Mouse (Mus musculus) gastrocnemius, postnatal 4 days (tissue): ENCODE measurements around the gene Gm28710. TPM values are rescaled to one million over a fixed set of nuclear protein-coding genes. Genes with fewer than 3 reads are reported as not detected.

ENCODE experiments used
- DNase-seq, 2 experiments: peaks; one replicate each; pipeline ENCODE4 v3.0.0; 2021 to 2022; ENCODE audit warnings: low spot score in 2 of 2, mixed read lengths in 2 of 2
- long read RNA-seq, 2 experiments: library from polyadenylated mRNA; stranded (forward); transcript quantifications; one replicate each; pipeline ENCODE4 v2.0.0; 2021
- total RNA-seq, 2 experiments: library from RNA; stranded (reverse); gene quantifications; 2 replicates each; pipeline ENCODE4 v1.2.3; 2021

Gm28710 gene
- not detected for total RNA-seq
- long read RNA-seq, experiment 1: 0 reads
- long read RNA-seq, experiment 2: 0 reads

DNA sequence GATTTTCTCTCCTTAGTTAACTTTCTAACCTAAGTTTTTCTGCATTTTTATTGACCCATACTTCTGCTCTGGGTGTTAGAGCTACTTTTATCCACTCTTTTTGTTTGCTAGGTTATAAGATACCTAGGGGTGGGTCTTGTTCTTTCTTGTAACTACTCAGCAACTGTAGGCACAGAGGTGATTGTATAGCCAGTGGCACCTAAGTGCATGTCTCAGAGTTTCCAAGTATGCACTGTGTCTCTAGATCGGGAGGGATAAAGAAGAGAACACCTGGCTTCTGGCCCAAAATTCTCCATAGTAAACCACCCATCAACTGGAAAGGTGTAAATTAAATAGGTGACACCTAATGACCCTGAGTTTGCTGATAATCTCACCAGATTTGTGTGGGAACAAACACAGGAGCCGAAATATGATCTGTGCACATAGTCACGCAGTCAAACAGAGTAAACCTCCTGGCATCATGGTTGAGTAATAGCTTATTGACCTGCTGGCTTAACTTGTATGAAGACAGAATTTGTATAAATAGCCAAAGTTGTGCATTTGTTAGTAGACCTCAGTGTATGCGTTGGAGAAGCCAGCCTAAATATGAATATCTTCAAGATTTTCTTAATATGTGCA is at the start of gene Gm28710:
TSS of gene Gm28710 (plus strand) at position 568 of the 618 bp plus-strand sequence.
- no peak for DNase-seq

GRCm38 (mm10) chr5:16777176-16777575 is 14.4 kb upstream of the Gm28710 start:
- DNase-seq: no peak

DNA sequence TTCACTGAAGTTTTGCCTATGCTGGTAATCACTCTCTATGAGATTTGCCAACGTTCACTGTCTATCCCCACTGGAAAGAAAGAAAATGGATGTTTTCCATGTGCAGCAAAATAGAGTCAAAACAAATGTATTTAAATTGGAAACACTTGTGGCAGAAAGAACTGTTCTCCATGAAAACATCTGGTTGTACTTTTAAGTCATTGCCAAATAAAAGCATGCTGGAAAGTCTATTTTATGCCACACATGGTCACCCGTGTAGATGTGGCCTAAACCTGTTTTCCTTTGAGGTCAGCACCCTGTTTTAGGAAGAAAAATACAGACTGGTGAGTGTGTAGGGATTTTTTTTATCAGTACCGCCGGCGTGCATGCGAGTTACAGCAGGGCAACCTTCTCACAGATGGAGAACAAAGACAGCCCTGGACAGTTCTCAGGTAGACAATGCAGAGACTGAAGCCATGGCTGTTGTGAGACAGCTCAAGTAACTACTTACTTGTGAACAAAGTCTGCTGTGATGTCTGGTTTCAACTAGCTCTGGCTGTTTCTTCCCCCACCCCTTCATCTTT is 12.9 kb upstream of the Gm28710 start:
- DNase-seq: no peak

DNA sequence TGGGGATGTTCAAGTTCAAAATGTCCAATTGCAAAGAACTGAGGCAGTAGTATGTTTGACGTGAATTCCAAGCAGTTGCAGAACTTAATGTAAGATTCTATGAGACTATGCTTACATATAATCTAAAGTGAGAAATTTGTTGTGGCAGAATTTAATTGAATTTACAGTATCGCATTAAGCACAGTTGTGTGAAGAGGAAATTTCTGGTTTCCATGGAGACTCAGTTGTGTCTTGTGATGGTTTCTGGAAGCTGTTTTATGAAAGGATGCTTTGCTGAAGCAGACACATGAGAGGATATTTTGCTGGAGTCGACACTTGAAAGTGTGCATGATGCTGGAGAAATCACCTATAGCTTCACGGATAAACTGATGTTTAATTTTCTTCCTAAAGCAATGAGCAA is 6.0 kb upstream of the Gm28710 start:
- DNase-seq: no peak

DNA sequence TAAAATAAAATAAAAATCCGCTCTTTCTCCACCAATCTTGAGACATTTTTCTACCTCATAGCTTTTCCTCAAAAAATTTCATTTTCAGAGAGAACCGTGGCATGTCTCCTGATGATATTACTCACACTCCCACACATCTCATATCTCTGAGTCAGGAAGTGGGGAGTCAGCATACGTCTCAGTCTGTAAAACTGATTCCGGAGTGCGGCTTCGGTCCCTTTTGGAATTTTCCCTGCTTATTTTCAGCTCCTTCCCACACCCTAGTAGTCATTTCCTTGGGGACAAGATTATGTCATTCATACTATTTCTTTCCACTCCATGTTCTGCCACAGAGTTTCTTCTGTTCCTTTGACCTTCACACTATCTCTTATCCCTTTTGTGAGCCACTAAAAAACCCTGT is 3.4 kb downstream of the Gm28710 start:
- no peak for DNase-seq

DNA sequence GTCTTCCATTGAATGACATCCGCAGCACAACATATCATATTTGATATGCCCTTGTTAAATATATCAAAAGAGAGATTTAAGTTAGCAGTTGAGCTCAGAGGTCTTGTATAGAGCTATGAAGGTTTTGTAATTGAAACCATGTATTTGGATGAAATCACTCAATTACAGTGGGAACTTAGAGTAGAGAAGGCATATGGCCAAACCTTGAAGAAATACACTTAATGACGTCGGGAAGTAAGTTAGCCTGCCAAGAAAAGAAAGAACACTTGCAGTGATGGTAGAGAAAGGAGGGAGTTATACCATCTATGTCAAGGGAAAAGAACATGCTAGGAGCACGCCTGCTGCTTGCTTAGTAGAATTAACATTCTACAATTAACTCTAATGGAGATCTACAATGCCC is 11.1 kb downstream of the Gm28710 start:
- no peak for DNase-seq

GRCm38 (mm10) chr5:16838991-16839390 is 47.4 kb downstream of the Gm28710 start:
- no peak for DNase-seq

GRCm38 (mm10) chr5:16869309-16869915 is 77.8 kb downstream of the Gm28710 start:
- peak in 1 of 2 experiments; percentile 33 for DNase-seq

DNA sequence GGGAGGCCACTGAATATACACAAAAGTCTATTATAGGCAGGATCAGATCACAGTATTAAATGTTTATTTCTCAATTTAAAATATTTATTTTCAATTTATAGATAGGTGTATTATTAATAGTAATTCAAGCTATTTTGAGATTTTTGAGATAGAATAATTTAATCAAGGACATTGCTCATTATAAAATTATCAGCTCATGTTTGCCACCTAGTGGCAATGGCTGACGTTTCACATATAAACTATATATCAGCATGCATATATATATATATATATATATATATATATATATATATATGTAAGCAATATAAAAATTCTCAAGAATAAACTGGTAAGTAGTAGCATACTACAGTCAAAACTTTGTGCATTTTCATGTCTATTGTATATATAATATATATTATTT is 102.6 kb downstream of the Gm28710 start:
- no peak for DNase-seq

DNA sequence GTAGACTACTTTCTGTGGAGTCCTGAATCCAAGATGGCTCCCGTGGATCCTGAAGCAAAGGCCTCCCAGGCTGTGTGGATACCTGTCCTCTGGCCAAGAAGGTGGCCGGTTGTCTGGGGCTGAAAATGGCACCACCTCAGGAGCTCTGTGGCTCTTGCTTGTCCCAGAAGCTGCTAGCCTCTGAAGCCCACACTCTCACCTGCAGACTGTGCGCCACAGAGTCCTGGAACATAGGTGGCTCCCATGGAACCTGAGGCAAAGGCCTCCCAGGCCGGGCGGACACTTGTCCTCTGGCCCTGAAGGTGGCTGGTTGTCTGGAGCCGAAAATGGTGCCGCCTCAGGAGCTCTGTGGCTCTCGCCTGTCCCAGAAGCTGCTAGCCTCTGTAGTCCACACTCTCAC is 128.2 kb downstream of the Gm28710 start:
- no peak for DNase-seq

DNA sequence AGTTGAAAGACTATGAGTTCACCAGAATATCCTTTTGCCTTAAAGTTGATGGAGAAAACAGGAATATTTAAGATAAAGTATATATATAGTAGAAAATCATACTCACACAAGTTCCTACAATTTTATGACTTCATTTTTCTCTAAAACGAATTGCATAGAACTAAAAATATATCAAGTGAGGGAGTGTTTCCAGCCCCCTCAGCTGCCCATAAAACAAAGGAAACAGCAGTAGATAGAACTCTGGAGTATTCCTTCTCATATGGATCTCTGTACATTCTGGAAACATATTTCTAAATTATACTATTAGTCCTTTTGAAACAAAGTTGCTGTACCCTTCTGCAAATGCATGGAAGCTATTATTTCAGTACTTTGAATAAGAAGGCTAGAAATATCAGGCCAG is 130.9 kb downstream of the Gm28710 start:
- no peak for DNase-seq

Other genes starting within 250 kb of the Gm28710 start
- 1 to 10 TPM; 2.9 to 3.3 TPM for gene Hgf, start 238.3 kb upstream of the Gm28710 start, total RNA-seq